Mouse (Mus musculus) brain, embryonic 14.5 days (tissue): Measurements from ENCODE around the gene 4921524J17Rik.

Experiments used
- CTCF ChIP-seq: fragments of 200-500 bp; IDR thresholded peaks from 2 replicates; pipeline ENCODE4 v1.5.1; 2012; ENCODE audit warnings: inconsistent platforms, mild to moderate bottlenecking, moderate library complexity, borderline replicate concordance; ENCODE audit not compliant: insufficient read depth, insufficient read length; ENCODE audit errors: extremely low read depth
- POLR2A ChIP-seq: fragments of 200-500 bp; IDR thresholded peaks from 2 replicates; pipeline ENCODE4 v1.6.1; 2012; ENCODE audit warnings: mild to moderate bottlenecking, inconsistent platforms, borderline replicate concordance; ENCODE audit not compliant: poor library complexity, insufficient read depth, insufficient read length, severe bottlenecking; ENCODE audit errors: extremely low read depth

DNA sequence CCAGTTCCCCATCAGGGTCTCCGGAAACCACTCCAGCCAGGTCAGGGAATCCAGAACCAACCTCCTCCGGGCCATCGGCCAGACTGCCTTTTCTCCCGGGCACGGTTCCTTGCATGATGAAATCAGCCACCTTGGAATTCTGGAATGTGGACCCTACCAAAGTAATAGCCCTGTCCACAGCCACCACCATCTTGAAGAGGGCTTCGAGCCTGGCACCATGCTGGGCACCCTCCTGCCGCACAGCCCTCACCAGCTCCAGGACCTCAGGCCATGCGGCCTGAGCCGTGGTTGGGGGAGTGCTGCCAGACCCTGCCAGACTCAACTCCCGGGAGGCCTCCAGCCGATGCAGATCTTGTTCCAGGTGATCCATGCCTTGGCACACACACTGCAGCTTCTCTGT is 68.0 kb downstream of the 4921524J17Rik start:
- no peak for TF ChIP-seq POLR2A
- no peak for TF ChIP-seq CTCF
